Mouse (Mus musculus) limb, embryonic 14.5 days (tissue): ENCODE results near the gene Nkd1. TPM values are rescaled to one million over a fixed set of nuclear protein-coding genes. Genes with fewer than 3 reads are reported as not detected.

ENCODE experiments used
- ATAC-seq: fragments of 200-750 bp; cut with Nextera tagmentation; 2 replicates; pipeline ENCODE4 v1.8.0; 2017; ENCODE audit warnings: low read depth, moderate number of reproducible peaks, moderate TSS enrichment; ENCODE audit not compliant: low FRiP score
- DNase-seq: peaks from one replicate; pipeline ENCODE4 v3.0.0-alpha.2; 2015; ENCODE audit warnings: low spot score
- H3K27ac ChIP-seq: fragments of 300-500 bp; sonication (generic); replicated peaks from 2 replicates; pipeline ENCODE4 v1.5.1; 2014; ENCODE audit warnings: low read depth, mild to moderate bottlenecking, low read length, moderate library complexity, mixed read lengths
- H3K27me3 ChIP-seq: fragments of 300-500 bp; sonication (generic); 2 replicates; pipeline ENCODE4 v1.6.1; 2014; ENCODE audit warnings: low read length, mixed read lengths; ENCODE audit not compliant: control insufficient read depth, insufficient read depth
- H3K36me3 ChIP-seq: fragments of 300-500 bp; sonication (generic); 2 replicates; pipeline ENCODE4 v1.6.1; 2014; ENCODE audit warnings: mild to moderate bottlenecking, low read length, moderate library complexity, mixed read lengths; ENCODE audit not compliant: control insufficient read depth, insufficient read depth
- H3K4me1 ChIP-seq: fragments of 300-500 bp; sonication (generic); 2 replicates; pipeline ENCODE4 v1.6.1; 2014; ENCODE audit warnings: antibody characterized with exemption, low read length, mixed read lengths; ENCODE audit not compliant: control insufficient read depth, insufficient read depth
- H3K4me2 ChIP-seq: fragments of 300-500 bp; sonication (generic); replicated peaks from 2 replicates; pipeline ENCODE4 v1.6.1; 2014; ENCODE audit warnings: low read depth, mild to moderate bottlenecking, low read length, moderate library complexity; ENCODE audit not compliant: severe bottlenecking
- H3K4me3 ChIP-seq: fragments of 300-500 bp; sonication (generic); replicated peaks from 2 replicates; pipeline ENCODE4 v1.5.1; 2014; ENCODE audit warnings: low read length
- H3K9ac ChIP-seq: fragments of 300-500 bp; sonication (generic); 2 replicates; pipeline ENCODE4 v1.6.1; 2014; ENCODE audit warnings: mild to moderate bottlenecking, low read depth, low read length, moderate library complexity; ENCODE audit not compliant: severe bottlenecking
- H3K9me3 ChIP-seq: fragments of 300-500 bp; sonication (generic); 2 replicates; pipeline ENCODE4 v1.6.1; 2016; ENCODE audit warnings: low read length; ENCODE audit not compliant: control insufficient read depth
- POLR2A ChIP-seq: fragments of 200-500 bp; IDR thresholded peaks from 2 replicates; pipeline ENCODE4 v1.8.0; 2012; ENCODE audit warnings: inconsistent platforms, mild to moderate bottlenecking, moderate library complexity, borderline replicate concordance; ENCODE audit not compliant: insufficient read depth, insufficient read length; ENCODE audit errors: extremely low read depth
- WGBS: fragments of 180-500 bp; shearing (Covaris S2); extraction: QIAGEN DNeasy Blood & Tissue Kit; methylation state at CpG from one replicate; pipeline ENCODE4 v1.1.7; 2014; 5-methylcytosine and 5-hydroxymethylcytosine counted together
- polyA plus RNA-seq, 2 experiments: library from polyadenylated mRNA; depleted of rRNA in 1 of 2; stranded (reverse) in 1 of 2; unstranded in 1 of 2; fragments of >200 nt; fragmentation: Nextera tagmentation in 1 of 2; extraction: Ambion mirVana in 1 of 2; gene quantifications; 2 replicates each; pipeline versions ENCODE4 v1.2.1 to v1.2.3; 2012 to 2014

The Nkd1 gene
- polyA plus RNA-seq, 2 experiments, result 48.6 to 53.9 TPM

DNA sequence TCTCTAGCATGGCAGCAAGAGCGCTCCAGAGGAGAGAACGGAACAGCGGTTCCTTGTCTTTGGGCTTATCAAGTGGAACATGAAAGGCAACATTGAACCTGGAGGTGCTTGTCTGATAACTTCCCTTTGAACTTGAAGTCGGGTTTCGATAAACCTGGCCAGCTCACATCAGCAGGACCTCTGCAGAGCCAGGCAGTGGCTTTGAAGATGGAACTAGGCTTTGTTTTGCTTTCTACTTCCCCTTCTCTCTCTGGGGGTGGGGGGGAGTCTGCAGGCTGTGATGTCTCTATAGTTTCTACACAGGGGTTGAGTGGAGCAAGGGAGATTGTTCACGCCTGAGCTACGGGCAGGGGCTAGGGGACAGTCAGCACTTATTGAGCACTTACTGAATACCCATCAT lies 59.6 kb downstream of the Nkd1 start:
- no peaks in the 10 kb centered on the region for H3K27me3 ChIP-seq
- WGBS, result 85% methylated on average over 7 of the region's 7 CpGs
- TF ChIP-seq POLR2A, result no peak
- H3K9ac ChIP-seq, result no peak overlapping the region
- H3K4me1 ChIP-seq, result peaks cover 22% of the 10 kb centered on the region
- DNase-seq (no peak), ATAC-seq (no peak)
- H3K36me3 ChIP-seq, result peaks cover 35% of the 10 kb centered on the region
- no peak overlapping the region for H3K27ac ChIP-seq
- H3K9me3 ChIP-seq, result no peaks in the 10 kb centered on the region
- H3K4me3 ChIP-seq, result no peak overlapping the region
- no peak overlapping the region for H3K4me2 ChIP-seq

DNA sequence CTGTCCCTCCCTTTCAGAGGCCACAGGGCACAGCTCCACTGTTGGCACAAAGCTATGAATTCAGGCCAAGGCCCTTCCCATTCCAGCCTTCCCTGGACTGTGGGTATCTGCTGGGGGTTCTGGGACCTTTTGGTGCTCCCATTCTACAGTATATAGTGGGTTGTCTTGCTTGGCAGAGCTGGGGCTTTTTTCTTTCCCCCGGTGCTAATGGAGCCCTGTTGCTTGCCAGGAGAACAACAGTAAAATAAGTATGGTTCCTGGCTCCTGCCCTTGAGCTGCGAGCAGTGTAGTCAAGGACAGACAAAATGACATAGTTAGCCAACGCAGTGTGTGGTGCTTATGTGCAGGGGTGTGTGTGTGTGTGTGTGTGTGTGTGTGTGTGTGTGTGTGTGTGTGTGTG lies 62.7 kb downstream of the Nkd1 start:
- Histone ChIP-seq H3K36me3 (peaks cover 61% of the 10 kb centered on the region; the same call in 1 of the 2 replicates), H3K4me3 (no peak overlapping the region), H3K4me1 (peaks cover 10% of the 10 kb centered on the region; the same call in 1 of the 2 replicates), H3K9me3 (no peaks in the 10 kb centered on the region), H3K27ac (no peak overlapping the region), H3K9ac (no peak overlapping the region), H3K4me2 (no peak overlapping the region), H3K27me3 (no peaks in the 10 kb centered on the region)
- DNase-seq, result no peak
- 87% methylated on average over 3 of the region's 3 CpGs for WGBS
- no peak for ATAC-seq
- no peak for TF ChIP-seq POLR2A

DNA sequence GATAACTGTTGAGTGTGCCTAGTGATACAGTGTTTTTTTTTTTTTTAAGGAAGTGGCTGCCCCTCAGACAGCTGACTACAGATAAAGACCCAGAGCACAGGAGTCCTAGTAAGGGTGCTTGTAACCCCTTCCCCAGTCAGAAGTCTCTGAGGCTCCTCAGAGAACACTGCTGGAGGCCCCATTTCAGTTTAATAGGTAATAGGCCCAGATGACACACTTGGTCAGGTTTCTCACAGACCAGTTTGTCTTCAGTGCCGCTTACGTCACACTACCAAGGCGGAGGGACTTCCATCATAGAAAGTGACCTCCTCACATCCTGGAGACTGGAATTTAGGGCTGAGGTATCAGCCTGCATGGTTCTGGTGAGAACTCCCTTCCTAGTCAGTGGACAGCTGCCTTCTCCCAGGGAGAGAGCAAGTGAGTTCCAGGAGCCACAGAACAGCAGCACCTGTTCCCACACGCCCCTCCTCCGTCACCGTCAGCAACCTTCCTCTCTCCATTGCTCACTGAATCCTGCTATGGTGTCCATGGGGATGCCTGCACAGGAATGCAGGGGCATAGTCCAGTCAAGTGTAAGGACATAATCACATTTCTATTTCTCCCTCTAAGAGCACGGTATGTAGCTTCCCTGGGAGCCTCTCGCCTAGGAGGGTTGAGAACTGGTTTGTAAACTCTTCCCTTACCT lies 67.2 kb downstream of the Nkd1 start:
- no peak overlapping the region for H3K9ac ChIP-seq
- H3K4me1 ChIP-seq, result no peaks in the 10 kb centered on the region
- TF ChIP-seq POLR2A, result no peak
- no peak overlapping the region for H3K27ac ChIP-seq
- H3K4me2 ChIP-seq, result no peak overlapping the region
- 82% methylated on average over 8 of the region's 8 CpGs for WGBS
- H3K36me3 ChIP-seq, result peaks cover 72% of the 10 kb centered on the region
- ATAC-seq, result no peak
- H3K9me3 ChIP-seq, result no peaks in the 10 kb centered on the region
- H3K4me3 ChIP-seq, result no peak overlapping the region
- H3K27me3 ChIP-seq, result no peaks in the 10 kb centered on the region
- no peak for DNase-seq

DNA sequence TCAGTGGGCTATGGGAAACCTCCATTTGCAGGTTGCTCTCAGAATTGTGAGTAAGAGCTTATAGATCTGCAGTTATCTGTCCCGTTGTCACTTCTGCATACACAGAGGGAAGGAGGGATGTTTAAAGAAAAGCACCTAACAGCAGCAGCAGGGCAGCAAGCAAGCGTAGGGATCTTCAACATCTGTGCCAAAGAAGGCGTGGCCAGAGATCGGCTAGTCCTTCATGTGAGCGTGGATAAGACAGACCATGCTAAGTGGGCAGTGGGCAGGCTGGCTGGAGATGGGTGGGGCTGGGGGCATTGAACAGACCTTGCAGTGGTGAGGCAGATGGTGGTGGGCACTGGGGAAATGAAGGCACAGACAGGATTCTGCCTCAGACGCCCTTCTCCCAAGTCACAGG lies 69.1 kb downstream of the Nkd1 start:
- Histone ChIP-seq H3K9ac (no peak overlapping the region), H3K27ac (no peak overlapping the region), H3K4me1 (no peaks in the 10 kb centered on the region), H3K27me3 (no peaks in the 10 kb centered on the region), H3K9me3 (no peaks in the 10 kb centered on the region), H3K4me2 (no peak overlapping the region), H3K36me3 (peaks cover 63% of the 10 kb centered on the region), H3K4me3 (no peak overlapping the region)
- WGBS, result 83% methylated on average over 6 of the region's 6 CpGs
- no peak for TF ChIP-seq POLR2A
- DNase-seq (no peak), ATAC-seq (no peak)

DNA sequence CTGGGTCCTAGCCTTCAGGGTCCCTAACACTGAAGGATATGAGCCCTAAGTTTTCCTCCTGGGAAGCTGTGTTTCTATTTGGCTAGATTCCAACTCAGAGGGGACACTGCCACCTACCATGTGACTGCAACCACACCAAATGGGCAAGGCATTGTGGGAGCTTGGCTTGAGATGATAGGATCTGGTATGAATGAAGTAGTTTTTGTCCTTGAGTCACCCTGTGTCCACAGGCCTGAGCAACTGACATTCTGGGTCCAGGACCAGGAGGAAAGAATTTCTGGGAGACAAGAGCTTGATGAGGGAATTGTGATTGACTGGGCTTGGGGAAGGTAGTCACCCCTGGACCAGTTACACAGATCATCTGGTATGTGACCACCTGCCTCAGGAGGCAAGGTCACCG lies 72.8 kb downstream of the Nkd1 start:
- Histone ChIP-seq H3K36me3 (peaks cover 30% of the 10 kb centered on the region), H3K4me3 (no peak overlapping the region), H3K27ac (no peak overlapping the region), H3K4me1 (no peaks in the 10 kb centered on the region), H3K9me3 (no peaks in the 10 kb centered on the region), H3K27me3 (no peaks in the 10 kb centered on the region), H3K4me2 (no peak overlapping the region), H3K9ac (no peak overlapping the region)
- no peak for TF ChIP-seq POLR2A
- 83% methylated on average over 1 of the region's 1 CpGs for WGBS
- ATAC-seq, result no peak
- no peak for DNase-seq

DNA sequence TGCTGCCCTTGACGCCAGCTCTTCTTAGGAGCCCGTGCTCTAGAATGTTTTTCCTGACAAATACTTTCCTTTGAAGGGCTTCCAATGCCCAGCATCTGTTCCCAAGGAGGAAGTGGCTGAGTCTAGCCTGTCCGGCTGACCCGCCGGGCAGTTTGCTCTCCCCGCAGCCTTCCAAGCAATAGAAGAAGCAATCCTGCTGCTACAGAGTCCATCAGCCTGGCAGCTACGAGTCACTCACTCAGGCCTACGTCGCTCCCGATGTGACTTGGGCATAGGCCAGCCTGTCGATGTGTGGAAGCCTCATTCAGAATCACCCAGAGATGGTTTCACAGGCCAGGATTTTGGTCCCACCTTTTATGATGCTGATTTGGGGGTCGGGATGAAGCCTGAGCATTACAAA lies 74.9 kb downstream of the Nkd1 start:
- Histone ChIP-seq H3K4me3 (no peak overlapping the region), H3K27me3 (no peaks in the 10 kb centered on the region), H3K36me3 (peaks cover 22% of the 10 kb centered on the region), H3K9me3 (no peaks in the 10 kb centered on the region), H3K9ac (no peak overlapping the region), H3K27ac (no peak overlapping the region), H3K4me1 (no peaks in the 10 kb centered on the region), H3K4me2 (no peak overlapping the region)
- ATAC-seq (no peak), DNase-seq (no peak)
- TF ChIP-seq POLR2A, result no peak
- WGBS, result 82% methylated on average over 12 of the region's 12 CpGs
